Mouse (Mus musculus) hematopoietic stem cell, adult 5-6 weeks (primary cell): ENCODE data around the gene Olfr617. TPM values are rescaled to one million over a fixed set of nuclear protein-coding genes. Genes with fewer than 3 reads are reported as not detected.
"Not testable (repeated sequence)": the region's sequence is repeated elsewhere in the genome, so short reads cannot be mapped to it uniquely, and the experiment has no call there.

Experiments used
- ATAC-seq, 2 experiments: fragments of 125-278 bp in 1 of 2; replicated peaks in 1 of 2; 2 replicates each; pipeline ENCODE4 v1.8.0; 2016 to 2017; ENCODE audit warnings: inconsistent platforms in 2 of 2, mild to moderate bottlenecking in 2 of 2, moderate number of reproducible peaks in 2 of 2, low read depth in 1 of 2, moderate TSS enrichment in 1 of 2; ENCODE audit not compliant: low FRiP score in 2 of 2, poor library complexity in 2 of 2, severe bottlenecking in 2 of 2, insufficient read depth in 1 of 2, low TSS enrichment in 1 of 2
- total RNA-seq: library from RNA; stranded (forward); fragments of 172-1452, 232-1000 nt; gene quantifications from 2 replicates; pipeline ENCODE4 v1.2.3, GENCODE M21; 2017

The Olfr617 gene
- total RNA-seq = not detected in 2 replicates

DNA sequence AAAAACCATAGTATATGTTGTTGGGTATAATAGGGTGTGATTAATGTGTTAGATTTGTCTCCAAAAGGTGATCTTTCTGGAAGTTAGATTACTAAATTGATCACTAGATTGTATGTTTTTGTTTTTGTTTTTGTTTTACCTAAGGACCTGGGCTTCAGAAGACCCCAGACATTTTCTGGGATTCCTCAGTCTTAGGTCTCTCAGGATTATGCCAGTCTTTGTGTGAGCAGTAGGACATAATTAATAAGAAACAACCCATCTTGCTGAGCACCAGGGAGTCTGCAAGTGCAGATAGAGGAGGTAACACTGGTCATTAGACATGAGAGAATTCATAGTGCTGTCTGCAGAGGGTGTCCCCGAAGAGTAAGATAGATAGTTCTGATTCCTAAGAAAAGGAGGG, at the start of gene Olfr617:
TSS of gene Olfr617 (plus strand) at position 301 of the 400 bp plus-strand sequence.
- ATAC-seq = no peak

DNA sequence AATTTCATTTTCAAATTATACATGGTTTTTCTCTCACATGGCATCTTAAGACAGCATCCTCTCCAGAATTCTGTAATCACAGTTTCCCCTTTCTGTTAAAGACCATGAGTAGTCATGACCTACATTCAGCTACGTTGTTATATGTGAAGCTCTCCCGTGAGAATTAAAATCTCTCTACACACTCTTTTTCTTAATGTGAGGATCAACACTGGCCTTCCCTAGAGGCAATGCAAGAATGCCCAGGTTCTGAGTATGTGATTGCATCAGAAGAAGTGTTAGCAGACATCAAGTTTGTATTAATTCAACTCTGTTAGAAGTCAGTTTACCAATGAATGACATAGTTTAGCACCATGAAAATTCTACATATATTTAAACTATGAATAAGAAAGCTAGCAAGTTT, 30.2 kb upstream of the Olfr617 start, which contains the start of gene Olfr612:
TSS of gene Olfr612 (minus strand) at position 101 of the 400 bp plus-strand sequence.
- not testable (repeated sequence) for ATAC-seq

DNA sequence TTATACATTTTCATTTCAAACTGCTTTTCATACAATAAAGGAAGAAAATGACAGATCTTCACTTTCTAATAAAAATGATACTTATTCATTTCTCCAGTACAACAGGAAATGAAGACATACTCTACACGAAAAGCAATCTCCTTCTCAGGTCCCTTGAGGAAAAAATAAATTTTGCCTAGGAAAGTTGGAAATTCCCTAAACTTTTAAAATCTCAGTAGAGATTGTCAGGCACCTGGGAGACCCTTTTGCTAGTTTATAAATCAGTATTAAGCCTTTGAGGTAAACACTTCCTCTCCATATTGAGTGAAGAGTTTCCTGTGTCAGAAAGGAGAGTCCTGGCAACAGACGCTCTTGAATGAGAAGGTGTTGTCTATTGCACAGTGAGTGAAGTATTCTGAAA, 25.1 kb upstream of the Olfr617 start, which contains the start of gene Olfr613:
TSS of gene Olfr613 (plus strand) at position 301 of the 400 bp plus-strand sequence.
- ATAC-seq = no peak

GRCm38 (mm10) chr7:103555779-103556178, 17.1 kb upstream of the Olfr617 start, which contains the start of gene Olfr615:
Olfr615 (plus strand) TSS chr7:103556079.
- ATAC-seq = no peak

GRCm38 (mm10) chr7:103569043-103569442, 3.8 kb upstream of the Olfr617 start, which contains the start of gene Olfr616:
Olfr616 (minus strand) TSS chr7:103569143.
- no peak for ATAC-seq

DNA sequence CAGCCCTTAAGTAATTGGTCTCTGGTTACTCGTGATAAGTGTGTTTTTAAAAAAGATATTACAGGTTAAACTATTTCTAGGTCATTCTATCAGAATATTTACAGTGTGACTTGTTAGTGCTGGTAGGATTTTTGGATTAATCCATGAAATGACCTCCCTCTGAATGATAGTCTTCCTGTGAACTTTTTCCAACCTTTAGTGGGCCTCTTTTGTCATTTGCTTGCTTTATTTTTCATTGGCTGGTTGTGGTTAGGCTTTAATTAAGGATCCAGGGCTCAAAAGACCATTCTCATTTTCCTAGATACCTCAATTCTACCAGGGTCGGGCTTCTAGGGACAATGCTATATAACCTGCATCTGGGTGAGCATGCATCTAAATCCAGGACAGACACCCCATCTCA, 16.9 kb downstream of the Olfr617 start, which contains the start of gene Olfr618:
TSS of gene Olfr618 (plus strand) at position 301 of the 400 bp plus-strand sequence.
- no peak for ATAC-seq

DNA sequence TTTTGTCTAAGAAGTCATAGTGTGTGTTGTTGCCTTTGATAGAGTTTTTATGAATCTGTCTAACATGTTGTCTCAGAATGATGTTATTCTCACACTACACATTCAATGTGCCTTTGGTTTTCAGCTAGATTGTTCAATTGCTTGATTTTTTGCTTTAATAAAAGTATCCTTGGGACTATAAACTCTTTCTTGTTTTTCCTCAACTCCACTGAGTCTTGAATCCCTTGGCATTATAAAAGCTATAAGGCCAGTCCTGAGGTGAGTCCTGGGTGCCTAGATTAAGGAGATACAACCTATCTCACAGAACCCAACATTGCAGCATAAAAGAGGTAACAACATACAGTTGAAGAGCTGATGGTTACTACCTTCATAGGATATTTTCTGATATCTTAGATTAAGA, 27.4 kb downstream of the Olfr617 start, which contains the start of gene Olfr619:
TSS of gene Olfr619 (plus strand) at position 301 of the 400 bp plus-strand sequence.
- ATAC-seq = no peak

- ATAC-seq = no peak
Observed at GRCm38 (mm10) chr7:103607425-103607824, 34.6 kb downstream of the Olfr617 start.

GRCm38 (mm10) chr7:103612434-103612833, 39.6 kb downstream of the Olfr617 start, which contains the start of gene Olfr620:
Olfr620 (minus strand) TSS chr7:103612534.
- no peak for ATAC-seq

Other genes starting within 250 kb of the Olfr617 start
- gene Olfr598, start 249.5 kb upstream of the Olfr617 start, total RNA-seq = not detected in 2 replicates
- gene Olfr599, start 237.1 kb upstream of the Olfr617 start, total RNA-seq = not detected in 2 replicates
- not detected in 2 replicates for gene Olfr600, start 223.4 kb upstream of the Olfr617 start, total RNA-seq
- not detected in 2 replicates for gene Olfr601, start 210.4 kb upstream of the Olfr617 start, total RNA-seq
- not detected in 2 replicates for gene Olfr603, start 186.9 kb upstream of the Olfr617 start, total RNA-seq
- gene Usp17lc, start 158.0 kb upstream of the Olfr617 start, total RNA-seq = not detected in 2 replicates
- not detected in 2 replicates for gene Olfr605, start 127.6 kb upstream of the Olfr617 start, total RNA-seq
- gene Olfr606, start 124.0 kb upstream of the Olfr617 start, total RNA-seq = not detected in 2 replicates
- not detected in 2 replicates for gene Olfr607, start 108.9 kb upstream of the Olfr617 start, total RNA-seq
- not detected in 2 replicates for gene Olfr608, start 103.2 kb upstream of the Olfr617 start, total RNA-seq
- gene Olfr609, start 75.0 kb upstream of the Olfr617 start, total RNA-seq = not detected in 2 replicates
- gene Olfr610, start 60.9 kb upstream of the Olfr617 start, total RNA-seq = not detected in 2 replicates
- not detected in 2 replicates for gene Olfr611, start 52.2 kb upstream of the Olfr617 start, total RNA-seq
- not detected in 2 replicates for gene Olfr612, start 30.3 kb upstream of the Olfr617 start, total RNA-seq
- not detected in 2 replicates for gene Olfr613, start 25.0 kb upstream of the Olfr617 start, total RNA-seq
- not detected in 2 replicates for gene Olfr615, start 17.0 kb upstream of the Olfr617 start, total RNA-seq
- gene Olfr616, start 3.9 kb upstream of the Olfr617 start, total RNA-seq = not detected in 2 replicates
- gene Olfr618, start 17.0 kb downstream of the Olfr617 start, total RNA-seq = not detected in 2 replicates
- gene Olfr619, start 27.5 kb downstream of the Olfr617 start, total RNA-seq = not detected in 2 replicates
- not detected in 2 replicates for gene Olfr620, start 39.5 kb downstream of the Olfr617 start, total RNA-seq
- gene Olfr622, start 69.6 kb downstream of the Olfr617 start, total RNA-seq = not detected in 2 replicates
- not detected in 2 replicates for gene Olfr623, start 90.6 kb downstream of the Olfr617 start, total RNA-seq
- gene Olfr624, start 98.1 kb downstream of the Olfr617 start, total RNA-seq = not detected in 2 replicates
- not detected in 2 replicates for gene Olfr625-ps1, start 109.7 kb downstream of the Olfr617 start, total RNA-seq
- gene Olfr243, start 141.6 kb downstream of the Olfr617 start, total RNA-seq = not detected in 2 replicates
- gene Olfr628, start 157.3 kb downstream of the Olfr617 start, total RNA-seq = not detected in 2 replicates
- not detected in 2 replicates for gene Olfr629, start 171.9 kb downstream of the Olfr617 start, total RNA-seq
- not detected in 2 replicates for gene Olfr630, start 184.3 kb downstream of the Olfr617 start, total RNA-seq
- gene Olfr69, start 198.5 kb downstream of the Olfr617 start, total RNA-seq = not detected in 2 replicates
- 0.88 TPM in 1 of 2 replicates, not detected in the other for gene Olfr68, start 206.6 kb downstream of the Olfr617 start, total RNA-seq
- not detected in 2 replicates for gene Olfr67, start 218.8 kb downstream of the Olfr617 start, total RNA-seq
- 14.9 and 19.7 TPM in 2 replicates for gene Hbb-bt, start 240.9 kb downstream of the Olfr617 start, total RNA-seq